Mouse (Mus musculus): ENCODE measurements around the gene Mlst8.
"Not testable (repeated sequence)": the region's sequence is repeated elsewhere in the genome, so short reads cannot be mapped to it uniquely, and the experiment has no call there.

The Mlst8 gene

DNA sequence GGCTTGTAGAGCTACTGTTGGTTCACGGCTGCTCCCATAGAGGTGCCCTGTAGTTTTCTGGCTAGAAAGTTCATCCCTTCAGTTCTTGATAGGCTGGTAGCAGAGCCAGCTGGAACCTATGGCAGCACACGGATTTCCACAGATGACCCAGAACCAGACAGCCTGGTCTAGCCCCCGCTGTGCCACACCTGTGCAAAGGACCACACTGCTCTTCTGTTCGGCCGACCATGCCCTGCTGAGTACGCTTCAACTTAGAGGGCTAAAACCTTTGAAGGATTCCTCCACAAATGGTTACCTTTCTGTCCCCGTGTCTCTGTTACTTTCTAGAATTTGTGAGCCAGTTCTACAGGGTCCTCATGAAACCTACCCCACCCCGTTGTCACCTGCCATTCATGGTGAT lies 53.6 kb downstream of the Mlst8 start:
- DNase-seq = not testable (repeated sequence)

DNA sequence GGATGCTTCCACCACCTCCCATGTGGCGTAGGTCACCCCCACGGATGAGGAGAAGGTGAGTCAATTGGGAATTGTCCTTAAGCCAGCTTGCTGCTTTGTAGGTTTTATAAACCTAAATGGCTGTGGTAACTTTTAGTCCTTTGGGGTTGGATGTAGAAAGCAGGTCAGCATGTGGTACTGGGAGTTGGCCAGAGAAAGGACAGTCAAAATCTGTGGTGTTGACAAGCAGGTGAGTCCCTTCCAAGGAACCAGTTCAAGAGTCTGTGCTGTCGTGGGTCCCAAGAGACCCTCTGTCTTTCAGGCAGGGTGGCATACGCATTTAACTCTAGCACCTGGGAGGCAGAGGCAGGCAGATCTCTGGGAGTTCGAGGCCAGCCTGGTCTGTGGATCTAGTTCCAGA lies 54.4 kb downstream of the Mlst8 start:
- DNase-seq = no peak

Measured in right cerebral cortex, adult 18-20 months (tissue).